Mouse (Mus musculus) heart, embryonic 13.5 days (tissue): ENCODE results near the gene Grin2a. TPM values are rescaled to one million over a fixed set of nuclear protein-coding genes. Genes with fewer than 3 reads are reported as not detected.

Experiments used
- ATAC-seq: fragments of 200-750 bp; cut with Nextera tagmentation; 2 replicates; pipeline ENCODE4 v1.8.0; 2017; ENCODE audit warnings: moderate TSS enrichment; ENCODE audit not compliant: insufficient number of reproducible peaks, low FRiP score, low TSS enrichment; ENCODE audit errors: extremely low read depth
- H3K27ac ChIP-seq: fragments of 300-500 bp; sonication (generic); replicated peaks from 2 replicates; pipeline ENCODE4 v1.5.1; 2015; ENCODE audit warnings: moderate library complexity, mild to moderate bottlenecking, inconsistent platforms
- H3K27me3 ChIP-seq: fragments of 300-500 bp; sonication (generic); replicated peaks from 2 replicates; pipeline ENCODE4 v1.6.1; 2015; ENCODE audit warnings: mild to moderate bottlenecking, inconsistent platforms
- H3K36me3 ChIP-seq: fragments of 300-500 bp; sonication (generic); 2 replicates; pipeline ENCODE4 v1.6.1; 2015; ENCODE audit warnings: mild to moderate bottlenecking, inconsistent platforms
- H3K4me1 ChIP-seq: fragments of 300-500 bp; sonication (generic); 2 replicates; pipeline ENCODE4 v1.6.1; 2015; ENCODE audit warnings: inconsistent platforms
- H3K4me2 ChIP-seq: fragments of 300-500 bp; sonication (generic); 2 replicates; pipeline ENCODE4 v1.6.1; 2015; ENCODE audit warnings: inconsistent platforms, mild to moderate bottlenecking, moderate library complexity
- H3K4me3 ChIP-seq: fragments of 300-500 bp; sonication (generic); 2 replicates; pipeline ENCODE4 v1.5.1; 2015; ENCODE audit warnings: moderate library complexity, mild to moderate bottlenecking, inconsistent platforms
- H3K9ac ChIP-seq: fragments of 300-500 bp; sonication (generic); 2 replicates; pipeline ENCODE4 v1.6.1; 2015; ENCODE audit warnings: inconsistent platforms, mild to moderate bottlenecking, moderate library complexity
- H3K9me3 ChIP-seq: fragments of 300-500 bp; sonication (generic); 2 replicates; pipeline ENCODE4 v1.6.1; 2016; ENCODE audit warnings: inconsistent platforms
- WGBS: fragments of 180-500 bp; shearing (Covaris S2); methylation state at CpG from one replicate; pipeline ENCODE4 v1.1.7; 2015; ENCODE audit warnings: mixed read lengths; 5-methylcytosine and 5-hydroxymethylcytosine counted together
- polyA plus RNA-seq: library from polyadenylated mRNA; unstranded; fragments of >200 nt; fragmentation: Nextera tagmentation; extraction: Ambion mirVana; gene quantifications from 2 replicates; pipeline ENCODE4 v1.2.1, GENCODE M21; 2015

Grin2a gene
- polyA plus RNA-seq, 1 experiment from 2014 or later: 0.90 TPM

DNA sequence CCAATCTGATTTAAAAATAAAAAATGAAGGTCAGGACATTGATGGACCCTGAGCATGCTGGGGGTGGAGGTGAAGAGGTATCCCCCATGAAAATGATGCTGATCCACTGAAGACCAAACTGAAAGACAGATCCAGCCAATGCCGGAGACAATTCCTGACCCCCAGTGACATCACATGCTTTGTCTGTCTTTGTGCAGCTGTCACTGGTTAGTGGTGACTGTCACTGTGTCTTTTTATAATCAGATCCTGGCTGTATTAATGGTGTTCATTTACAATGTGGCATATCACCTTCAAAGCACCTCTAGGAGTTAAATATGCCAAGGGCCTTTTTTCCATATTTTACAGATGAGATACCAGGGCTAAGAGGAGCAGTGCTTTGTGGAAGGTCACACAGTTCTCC, 32.9 kb downstream of the Grin2a start:
- no peak overlapping the region for H3K9ac ChIP-seq
- no peak overlapping the region for H3K4me2 ChIP-seq
- no peaks in the 10 kb centered on the region for H3K27me3 ChIP-seq
- H3K4me3 ChIP-seq: no peak overlapping the region
- no peak for ATAC-seq
- no peaks in the 10 kb centered on the region for H3K9me3 ChIP-seq
- H3K4me1 ChIP-seq: no peaks in the 10 kb centered on the region
- H3K27ac ChIP-seq: no peak overlapping the region
- WGBS: 69% methylated on average over 1 of the region's 1 CpGs
- no peaks in the 10 kb centered on the region for H3K36me3 ChIP-seq

DNA sequence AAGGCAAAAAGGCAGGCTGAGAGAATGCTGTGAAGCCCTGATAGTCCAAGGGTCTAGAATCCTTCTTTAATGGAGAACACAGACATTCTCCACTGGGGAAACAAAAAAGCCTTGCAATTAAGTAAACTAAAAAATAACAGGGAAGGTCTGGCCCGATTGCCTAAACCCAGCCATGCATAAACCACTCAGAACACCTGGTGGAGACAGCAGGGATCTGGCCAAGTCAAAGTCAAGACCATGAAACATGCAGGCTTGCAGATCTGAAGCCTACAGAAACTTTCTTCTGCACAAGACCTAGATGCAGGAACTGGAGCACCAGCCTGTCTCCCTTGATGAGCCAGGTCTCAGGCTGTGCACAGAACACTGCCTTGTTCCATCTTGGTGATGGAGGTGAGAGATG, 36.0 kb downstream of the Grin2a start:
- WGBS: 44% methylated on average over 1 of the region's 1 CpGs

GRCm38 (mm10) chr16:9954266-9954665, 41.1 kb downstream of the Grin2a start:
- H3K27ac ChIP-seq: no peak overlapping the region
- H3K4me3 ChIP-seq: no peak overlapping the region
- no peaks in the 10 kb centered on the region for H3K27me3 ChIP-seq
- no peaks in the 10 kb centered on the region for H3K9me3 ChIP-seq
- H3K4me1 ChIP-seq: no peaks in the 10 kb centered on the region
- H3K4me2 ChIP-seq: no peak overlapping the region
- no peak for ATAC-seq
- no peaks in the 10 kb centered on the region for H3K36me3 ChIP-seq
- WGBS: 30% methylated on average over 5 of the region's 5 CpGs
- H3K9ac ChIP-seq: no peak overlapping the region

More for the DNA sequence above, 36.0 kb downstream of the Grin2a start:
- Histone ChIP-seq H3K27ac (no peak overlapping the region), H3K4me2 (no peak overlapping the region), H3K9ac (no peak overlapping the region), H3K4me1 (no peaks in the 10 kb centered on the region), H3K4me3 (no peak overlapping the region), H3K36me3 (no peaks in the 10 kb centered on the region), H3K27me3 (no peaks in the 10 kb centered on the region), H3K9me3 (no peaks in the 10 kb centered on the region)
- ATAC-seq: no peak

DNA sequence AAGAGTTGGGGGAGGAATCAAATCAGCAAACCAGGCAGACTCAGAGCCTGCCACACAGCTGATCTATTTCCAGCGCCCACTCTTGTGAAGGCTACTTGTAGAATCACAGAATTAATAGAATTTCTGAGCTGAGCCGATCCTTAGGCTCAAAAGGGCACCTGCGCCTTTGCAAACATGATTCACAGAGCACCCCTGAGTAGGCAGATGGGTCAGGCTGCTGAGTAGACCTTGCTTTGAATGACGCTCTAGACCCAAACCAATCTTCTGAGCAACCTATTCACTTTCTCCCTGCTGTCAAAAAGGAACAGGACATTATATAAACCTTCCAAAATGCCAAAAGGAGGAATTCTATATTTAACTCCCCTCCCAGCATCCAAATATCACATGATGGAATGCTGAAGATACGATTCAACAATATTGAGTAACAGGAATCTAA, 41.9 kb downstream of the Grin2a start:
- Histone ChIP-seq H3K9ac (no peak overlapping the region), H3K27ac (no peak overlapping the region), H3K4me1 (no peaks in the 10 kb centered on the region), H3K9me3 (no peaks in the 10 kb centered on the region), H3K4me3 (no peak overlapping the region), H3K27me3 (no peaks in the 10 kb centered on the region), H3K36me3 (no peaks in the 10 kb centered on the region), H3K4me2 (no peak overlapping the region)
- no peak for ATAC-seq
- 82% methylated on average over 5 of the region's 5 CpGs for WGBS

DNA sequence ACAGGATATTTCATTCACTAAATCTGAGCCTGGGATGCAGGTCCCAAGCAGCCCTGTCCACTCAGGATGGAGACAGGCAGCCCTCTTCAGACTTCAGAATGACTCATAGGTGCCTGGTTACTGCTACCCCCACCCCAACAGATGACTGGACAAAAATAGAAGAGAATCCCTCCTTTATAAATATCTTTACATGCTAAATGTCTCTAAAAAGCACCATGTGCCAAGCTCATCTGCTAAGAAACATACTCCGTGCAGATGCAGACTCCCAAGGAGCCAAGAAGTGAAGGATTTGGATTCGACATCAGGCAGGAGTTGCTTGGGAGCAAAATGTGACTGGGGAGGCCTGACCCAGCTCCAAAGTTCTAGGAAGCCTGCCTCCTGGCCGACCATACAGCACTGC, 46.1 kb downstream of the Grin2a start:
- no peak overlapping the region for H3K4me2 ChIP-seq
- 64% methylated on average over 3 of the region's 3 CpGs for WGBS

DNA sequence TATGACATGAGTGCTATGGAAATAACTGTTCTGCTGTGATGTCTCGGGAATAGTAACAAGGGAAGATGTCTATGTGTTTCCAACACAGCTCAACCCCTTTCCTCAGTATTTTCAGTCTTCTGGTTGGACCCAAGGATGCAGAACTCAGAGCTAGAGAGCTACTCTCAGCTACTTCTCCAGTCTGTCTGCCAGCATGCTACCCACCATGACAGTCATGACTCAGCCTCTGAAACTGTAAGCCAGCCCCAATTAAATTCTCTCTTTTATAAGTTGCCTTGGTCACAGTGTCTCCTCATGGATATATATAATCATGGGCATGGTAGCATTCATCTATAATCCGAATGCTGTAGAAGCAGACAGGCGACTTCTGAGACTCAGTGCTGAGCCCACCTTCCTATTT, 47.9 kb downstream of the Grin2a start:
- Histone ChIP-seq H3K4me3 (no peak overlapping the region), H3K36me3 (no peaks in the 10 kb centered on the region), H3K27ac (no peak overlapping the region), H3K4me1 (no peaks in the 10 kb centered on the region), H3K4me2 (no peak overlapping the region), H3K9ac (no peak overlapping the region), H3K9me3 (no peaks in the 10 kb centered on the region), H3K27me3 (no peaks in the 10 kb centered on the region)
- WGBS: 61% methylated on average over 3 of the region's 3 CpGs
- no peak for ATAC-seq

More for the DNA sequence above, 46.1 kb downstream of the Grin2a start:
- no peaks in the 10 kb centered on the region for H3K36me3 ChIP-seq
- H3K27me3 ChIP-seq: no peaks in the 10 kb centered on the region
- ATAC-seq: no peak
- H3K4me3 ChIP-seq: no peak overlapping the region
- no peak overlapping the region for H3K9ac ChIP-seq
- H3K9me3 ChIP-seq: no peaks in the 10 kb centered on the region
- no peaks in the 10 kb centered on the region for H3K4me1 ChIP-seq
- H3K27ac ChIP-seq: no peak overlapping the region

GRCm38 (mm10) chr16:9944836-9945235, 50.5 kb downstream of the Grin2a start:
- H3K4me1 ChIP-seq: no peaks in the 10 kb centered on the region
- no peaks in the 10 kb centered on the region for H3K36me3 ChIP-seq
- ATAC-seq: no peak
- H3K27me3 ChIP-seq: no peaks in the 10 kb centered on the region
- H3K9me3 ChIP-seq: no peaks in the 10 kb centered on the region
- H3K27ac ChIP-seq: no peak overlapping the region
- WGBS: 66% methylated on average over 5 of the region's 5 CpGs
- H3K4me3 ChIP-seq: no peak overlapping the region
- no peak overlapping the region for H3K4me2 ChIP-seq
- no peak overlapping the region for H3K9ac ChIP-seq

GRCm38 (mm10) chr16:9941306-9941930, 53.9 kb downstream of the Grin2a start:
- no peak overlapping the region for H3K9ac ChIP-seq
- H3K36me3 ChIP-seq: no peaks in the 10 kb centered on the region
- WGBS: 42% methylated on average over 8 of the region's 8 CpGs

GRCm38 (mm10) chr16:9940716-9941115, 54.6 kb downstream of the Grin2a start:
- 72% methylated on average over 7 of the region's 7 CpGs for WGBS
- Histone ChIP-seq H3K4me1 (no peaks in the 10 kb centered on the region), H3K27ac (no peak overlapping the region), H3K27me3 (no peaks in the 10 kb centered on the region), H3K4me2 (no peak overlapping the region), H3K9me3 (no peaks in the 10 kb centered on the region), H3K9ac (no peak overlapping the region), H3K4me3 (no peak overlapping the region), H3K36me3 (no peaks in the 10 kb centered on the region)
- no peak for ATAC-seq

More at GRCm38 (mm10) chr16:9941306-9941930, 53.9 kb downstream of the Grin2a start:
- Histone ChIP-seq H3K27me3 (no peaks in the 10 kb centered on the region), H3K9me3 (no peaks in the 10 kb centered on the region), H3K4me1 (no peaks in the 10 kb centered on the region), H3K4me3 (no peak overlapping the region), H3K27ac (no peak overlapping the region), H3K4me2 (no peak overlapping the region)
- no peak for ATAC-seq

- 63% methylated on average over 3 of the region's 3 CpGs for WGBS
- H3K4me1 ChIP-seq: no peaks in the 10 kb centered on the region
- H3K9me3 ChIP-seq: no peaks in the 10 kb centered on the region
- ATAC-seq: no peak
- no peak overlapping the region for H3K27ac ChIP-seq
- H3K9ac ChIP-seq: no peak overlapping the region
- H3K27me3 ChIP-seq: no peaks in the 10 kb centered on the region
- H3K36me3 ChIP-seq: no peaks in the 10 kb centered on the region
- H3K4me3 ChIP-seq: no peak overlapping the region
- H3K4me2 ChIP-seq: no peak overlapping the region
These were observed 84.7 kb downstream of the Grin2a start for GRCm38 (mm10) chr16:9910672-9911071.

- H3K4me2 ChIP-seq: no peak overlapping the region
- ATAC-seq: no peak
- H3K36me3 ChIP-seq: no peaks in the 10 kb centered on the region
- no peak overlapping the region for H3K9ac ChIP-seq
- H3K9me3 ChIP-seq: no peaks in the 10 kb centered on the region
- no peak overlapping the region for H3K4me3 ChIP-seq
- 77% methylated on average over 4 of the region's 4 CpGs for WGBS
- no peaks in the 10 kb centered on the region for H3K27me3 ChIP-seq
- no peaks in the 10 kb centered on the region for H3K4me1 ChIP-seq
- H3K27ac ChIP-seq: no peak overlapping the region
These were observed 86.1 kb downstream of the Grin2a start for GRCm38 (mm10) chr16:9909225-9909624.

DNA sequence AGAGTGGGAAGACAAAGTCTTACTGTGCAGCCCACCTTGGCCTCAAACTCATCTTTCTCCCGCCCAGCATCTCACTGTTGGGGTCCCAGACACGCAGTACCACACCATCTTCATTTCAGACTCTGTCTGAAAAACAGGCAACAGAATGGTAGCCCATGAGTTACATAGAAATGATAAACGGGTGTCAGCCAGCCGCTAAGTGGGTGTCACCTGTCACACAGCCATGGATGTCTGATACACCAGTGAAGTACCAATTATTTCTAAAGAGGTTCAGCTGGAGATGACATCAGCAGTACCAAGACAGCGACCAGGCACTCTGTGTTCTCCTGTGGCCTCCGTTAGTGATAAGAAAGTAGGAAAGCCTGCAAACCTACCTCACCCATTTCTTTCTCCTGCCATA, 90.9 kb downstream of the Grin2a start:
- Histone ChIP-seq H3K9ac (no peak overlapping the region), H3K4me2 (no peak overlapping the region), H3K36me3 (no peaks in the 10 kb centered on the region), H3K9me3 (no peaks in the 10 kb centered on the region), H3K4me3 (no peak overlapping the region), H3K27me3 (no peaks in the 10 kb centered on the region), H3K27ac (no peak overlapping the region), H3K4me1 (no peaks in the 10 kb centered on the region)
- no peak for ATAC-seq
- 64% methylated on average over 6 of the region's 6 CpGs for WGBS
